Mouse (Mus musculus): Measurements from ENCODE around the gene Smtn.

The Smtn gene

GRCm38 (mm10) chr11:3539111-3539825, 1.1 kb downstream of the Smtn start:
- H3K36me3 ChIP-seq (ENCODE audit: control insufficient read depth, insufficient read depth, low read length, poor library complexity, severe bottlenecking), result no peaks in the 10 kb centered on the region
- peak; percentile 85 for DNase-seq (ENCODE audit: low read depth, low spot score)
- H3K27me3 ChIP-seq (ENCODE audit: control insufficient read depth, insufficient read depth, low read length, poor library complexity, severe bottlenecking), result no peaks in the 10 kb centered on the region

GRCm38 (mm10) chr11:3538341-3538740, 2.1 kb downstream of the Smtn start:
- DNase-seq (ENCODE audit: low read depth, low spot score), result no peak

GRCm38 (mm10) chr11:3537711-3538110, 2.7 kb downstream of the Smtn start:
- Histone ChIP-seq H3K27me3 (ENCODE audit: control insufficient read depth, insufficient read depth, low read length, poor library complexity, severe bottlenecking) (no peaks in the 10 kb centered on the region), H3K36me3 (ENCODE audit: control insufficient read depth, insufficient read depth, low read length, poor library complexity, severe bottlenecking) (no peaks in the 10 kb centered on the region)
- DNase-seq (ENCODE audit: low read depth, low spot score), result peak; percentile 28

More at GRCm38 (mm10) chr11:3538341-3538740, 2.1 kb downstream of the Smtn start:
- Histone ChIP-seq H3K27me3 (ENCODE audit: control insufficient read depth, insufficient read depth, low read length, poor library complexity, severe bottlenecking) (no peaks in the 10 kb centered on the region), H3K36me3 (ENCODE audit: control insufficient read depth, insufficient read depth, low read length, poor library complexity, severe bottlenecking) (no peaks in the 10 kb centered on the region)

GRCm38 (mm10) chr11:3536745-3537333, 3.6 kb downstream of the Smtn start:
- Histone ChIP-seq H3K27me3 (ENCODE audit: control insufficient read depth, insufficient read depth, low read length, poor library complexity, severe bottlenecking) (no peaks in the 10 kb centered on the region), H3K36me3 (ENCODE audit: control insufficient read depth, insufficient read depth, low read length, poor library complexity, severe bottlenecking) (no peaks in the 10 kb centered on the region)
- DNase-seq (ENCODE audit: low read depth, low spot score), result no peak

DNA sequence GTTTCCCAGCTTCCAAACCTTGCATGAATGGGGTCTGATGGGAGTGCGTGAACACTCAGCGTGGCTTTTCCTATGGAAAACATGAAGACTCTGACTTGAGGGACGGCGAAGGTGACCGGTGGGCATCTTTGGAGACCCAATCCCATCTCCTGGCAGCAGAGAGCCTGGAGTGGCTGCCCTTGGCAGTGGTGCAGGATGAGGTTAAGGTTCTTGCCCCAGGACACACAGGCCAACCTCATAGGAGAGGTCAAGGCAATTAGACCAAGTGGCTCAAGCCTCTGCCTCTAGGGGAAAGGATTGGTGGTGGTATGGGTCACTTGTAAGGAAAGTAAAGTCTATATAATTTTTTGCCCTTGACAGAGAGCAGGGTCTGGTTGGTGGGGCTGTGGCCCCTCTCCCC, 4.3 kb downstream of the Smtn start:
- H3K27me3 ChIP-seq (ENCODE audit: control insufficient read depth, insufficient read depth, low read length, poor library complexity, severe bottlenecking), result no peaks in the 10 kb centered on the region

GRCm38 (mm10) chr11:3535406-3535986, 4.9 kb downstream of the Smtn start:
- Histone ChIP-seq H3K36me3 (ENCODE audit: control insufficient read depth, insufficient read depth, low read length, poor library complexity, severe bottlenecking) (no peaks in the 10 kb centered on the region), H3K27me3 (ENCODE audit: control insufficient read depth, insufficient read depth, low read length, poor library complexity, severe bottlenecking) (no peaks in the 10 kb centered on the region)
- peak; percentile 92 for DNase-seq (ENCODE audit: low read depth, low spot score)

More for the DNA sequence above, 4.3 kb downstream of the Smtn start:
- no peak for DNase-seq (ENCODE audit: low read depth, low spot score)
- H3K36me3 ChIP-seq (ENCODE audit: control insufficient read depth, insufficient read depth, low read length, poor library complexity, severe bottlenecking), result no peaks in the 10 kb centered on the region

DNA sequence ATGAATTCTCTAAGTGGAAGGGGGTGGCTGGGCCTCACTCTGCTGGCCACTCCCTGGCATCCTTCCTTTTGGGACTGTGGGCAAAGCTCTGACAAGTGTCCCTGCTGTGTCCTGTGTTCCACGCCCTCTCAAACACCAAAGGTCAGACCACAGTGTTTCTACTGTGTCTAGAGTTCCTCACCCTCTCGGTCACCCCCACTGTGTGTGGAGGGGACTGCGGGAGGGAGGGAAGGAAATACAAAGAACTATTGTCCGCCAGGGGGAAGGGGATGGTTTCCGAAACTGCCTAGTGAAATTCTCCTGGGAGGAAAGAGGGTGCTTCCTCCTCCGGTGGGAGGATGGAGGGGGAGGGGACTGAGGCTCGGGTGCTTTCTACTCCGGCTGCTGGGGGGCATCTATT, 5.5 kb downstream of the Smtn start:
- Histone ChIP-seq H3K27me3 (ENCODE audit: control insufficient read depth, insufficient read depth, low read length, poor library complexity, severe bottlenecking) (no peaks in the 10 kb centered on the region), H3K36me3 (ENCODE audit: control insufficient read depth, insufficient read depth, low read length, poor library complexity, severe bottlenecking) (no peaks in the 10 kb centered on the region)
- DNase-seq (ENCODE audit: low read depth, low spot score), result no peak

- no peak for DNase-seq (ENCODE audit: low read depth, low spot score)
- Histone ChIP-seq H3K36me3 (ENCODE audit: control insufficient read depth, insufficient read depth, low read length, poor library complexity, severe bottlenecking) (no peaks in the 10 kb centered on the region), H3K27me3 (ENCODE audit: control insufficient read depth, insufficient read depth, low read length, poor library complexity, severe bottlenecking) (no peaks in the 10 kb centered on the region)
These were observed 6.9 kb downstream of the Smtn start for GRCm38 (mm10) chr11:3533406-3533932.

GRCm38 (mm10) chr11:3532101-3532931, 8.1 kb downstream of the Smtn start:
- no peaks in the 10 kb centered on the region for H3K36me3 ChIP-seq (ENCODE audit: control insufficient read depth, insufficient read depth, low read length, poor library complexity, severe bottlenecking)
- no peak for DNase-seq (ENCODE audit: low read depth, low spot score)
- H3K27me3 ChIP-seq (ENCODE audit: control insufficient read depth, insufficient read depth, low read length, poor library complexity, severe bottlenecking), result no peaks in the 10 kb centered on the region

DNA sequence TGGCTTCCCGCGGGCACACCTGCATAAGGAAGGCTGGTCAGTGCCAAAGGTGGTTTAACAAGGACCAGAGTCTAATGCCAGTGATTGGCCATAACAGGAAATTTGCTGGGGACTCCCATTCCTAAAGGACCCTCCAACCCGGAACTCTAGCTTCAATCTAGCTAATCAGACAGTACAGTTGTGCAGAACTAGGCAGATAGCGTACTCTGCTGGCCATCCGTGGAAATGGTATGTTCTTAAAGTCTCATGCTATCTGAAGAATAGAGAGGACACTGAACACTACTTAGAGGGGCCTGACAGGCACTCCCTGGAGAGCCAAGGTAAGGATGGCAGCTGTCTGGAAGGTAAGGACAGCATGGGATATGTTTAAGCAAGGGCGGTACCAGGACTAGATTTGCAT, 8.8 kb downstream of the Smtn start:
- H3K27me3 ChIP-seq (ENCODE audit: control insufficient read depth, insufficient read depth, low read length, poor library complexity, severe bottlenecking), result no peaks in the 10 kb centered on the region
- DNase-seq (ENCODE audit: low read depth, low spot score), result no peak

GRCm38 (mm10) chr11:3530731-3531130, 9.7 kb downstream of the Smtn start:
- H3K27me3 ChIP-seq (ENCODE audit: control insufficient read depth, insufficient read depth, low read length, poor library complexity, severe bottlenecking), result no peaks in the 10 kb centered on the region
- H3K36me3 ChIP-seq (ENCODE audit: control insufficient read depth, insufficient read depth, low read length, poor library complexity, severe bottlenecking), result no peaks in the 10 kb centered on the region
- DNase-seq (ENCODE audit: low read depth, low spot score), result no peak

More for the DNA sequence above, 8.8 kb downstream of the Smtn start:
- no peaks in the 10 kb centered on the region for H3K36me3 ChIP-seq (ENCODE audit: control insufficient read depth, insufficient read depth, low read length, poor library complexity, severe bottlenecking)

DNA sequence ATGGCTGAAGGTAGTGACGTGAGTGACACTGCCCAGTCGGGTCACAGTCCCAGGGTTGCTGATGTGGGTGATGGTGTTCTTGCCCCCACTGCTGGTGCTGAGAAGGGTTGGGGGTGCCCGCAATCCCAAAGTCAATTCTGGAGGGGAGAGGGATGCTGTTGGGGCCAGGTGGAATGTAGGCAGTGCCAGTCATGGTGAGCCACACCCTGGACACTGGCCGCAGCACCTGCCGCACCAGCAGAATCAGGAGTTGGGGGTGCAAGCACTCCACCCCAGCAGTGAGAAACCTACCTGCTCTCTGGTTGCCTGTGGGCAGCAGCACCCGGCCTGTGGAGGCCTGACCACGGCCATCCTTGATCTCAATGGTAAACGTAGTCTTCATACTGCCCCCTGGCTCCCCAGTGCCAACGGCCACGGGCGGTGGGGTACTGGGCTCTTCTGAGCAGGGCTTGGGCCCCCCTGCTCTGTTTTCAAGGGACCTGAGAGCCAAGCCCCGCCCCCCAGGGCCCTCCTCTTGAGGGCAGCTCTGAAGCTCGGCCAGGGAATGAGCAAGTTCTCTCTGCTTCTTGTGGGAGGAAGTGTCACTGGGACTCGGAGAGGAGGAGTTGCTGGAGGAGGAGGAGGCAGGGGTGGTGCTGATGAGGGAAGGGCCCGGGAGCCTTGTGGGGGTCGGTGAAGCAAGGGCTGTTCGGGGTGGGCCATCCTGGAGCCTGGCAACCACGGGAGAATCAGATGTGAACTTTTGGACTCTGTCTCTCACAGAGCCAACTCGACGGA, 10.7 kb downstream of the Smtn start:
- no peak for DNase-seq (ENCODE audit: low read depth, low spot score)
- Histone ChIP-seq H3K27me3 (ENCODE audit: control insufficient read depth, insufficient read depth, low read length, poor library complexity, severe bottlenecking) (no peaks in the 10 kb centered on the region), H3K36me3 (ENCODE audit: control insufficient read depth, insufficient read depth, low read length, poor library complexity, severe bottlenecking) (no peaks in the 10 kb centered on the region)

GRCm38 (mm10) chr11:3528208-3528607, 12.2 kb downstream of the Smtn start:
- H3K27me3 ChIP-seq (ENCODE audit: control insufficient read depth, insufficient read depth, low read length, poor library complexity, severe bottlenecking), result no peaks in the 10 kb centered on the region
- H3K36me3 ChIP-seq (ENCODE audit: control insufficient read depth, insufficient read depth, low read length, poor library complexity, severe bottlenecking), result no peaks in the 10 kb centered on the region
- no peak for DNase-seq (ENCODE audit: low read depth, low spot score)

GRCm38 (mm10) chr11:3527766-3528165, 12.6 kb downstream of the Smtn start:
- Histone ChIP-seq H3K36me3 (ENCODE audit: control insufficient read depth, insufficient read depth, low read length, poor library complexity, severe bottlenecking) (no peaks in the 10 kb centered on the region), H3K27me3 (ENCODE audit: control insufficient read depth, insufficient read depth, low read length, poor library complexity, severe bottlenecking) (no peaks in the 10 kb centered on the region)
- no peak for DNase-seq (ENCODE audit: low read depth, low spot score)

Data from splenic B cell, adult 2 months (primary cell).